Mouse (Mus musculus): ENCODE results near the gene Car4.

Gene Car4

DNA sequence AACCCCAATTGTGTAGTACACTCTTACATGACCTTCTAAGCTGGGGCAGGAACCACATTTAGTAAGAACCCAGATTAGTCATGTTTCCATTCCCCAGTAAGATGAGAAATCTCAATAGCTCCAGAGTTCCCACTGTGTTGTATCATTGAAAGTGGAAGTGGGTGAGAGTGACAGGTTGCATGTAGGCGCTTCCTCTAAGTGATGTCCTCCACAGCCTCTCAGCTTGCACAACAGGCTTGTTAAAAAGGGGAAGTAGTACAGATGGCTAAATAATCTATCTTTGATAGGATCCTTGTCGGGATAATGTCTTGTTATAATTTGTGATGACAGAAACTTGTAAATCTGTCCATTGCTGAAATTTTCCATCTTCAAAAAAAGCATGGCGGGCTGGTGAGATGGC, 46.0 kb downstream of the Car4 start:
- no peak for DNase-seq (ENCODE audit: extremely low spot score)

DNA sequence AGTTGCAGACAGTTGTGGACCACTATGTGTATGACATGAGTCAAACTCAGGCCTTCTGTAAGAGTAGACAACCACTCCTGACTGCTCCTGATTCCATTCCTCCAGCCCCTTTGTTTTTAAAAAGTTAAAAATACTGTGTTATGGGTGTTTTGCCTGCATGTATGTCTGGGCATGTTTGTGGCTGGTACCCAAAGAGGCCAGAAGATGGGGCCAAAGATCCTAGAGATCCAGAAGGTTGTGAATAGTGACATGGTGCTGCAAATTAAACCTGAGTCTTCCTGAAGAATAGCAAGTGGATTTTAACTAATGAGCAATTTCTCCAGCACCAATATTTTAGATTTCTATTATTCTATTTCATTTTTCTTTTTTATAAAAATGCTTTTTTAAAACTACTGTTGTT, 55.5 kb downstream of the Car4 start:
- DNase-seq (ENCODE audit: extremely low spot score) = peak; percentile 2
